Mouse (Mus musculus): ENCODE data around the gene Aftph.

The Aftph gene

GRCm38 (mm10) chr11:20646986-20647726 is 94.2 kb downstream of the Aftph start:
- no peak for DNase-seq (ENCODE audit: low spot score)

- DNase-seq (ENCODE audit: low spot score): no peak
Measured at GRCm38 (mm10) chr11:20646142-20646541, 95.2 kb downstream of the Aftph start.

GRCm38 (mm10) chr11:20645521-20645920 is 95.9 kb downstream of the Aftph start:
- no peak for DNase-seq (ENCODE audit: low spot score)

GRCm38 (mm10) chr11:20644872-20645271 is 96.5 kb downstream of the Aftph start:
- DNase-seq (ENCODE audit: low spot score): no peak

- no peak for DNase-seq (ENCODE audit: low spot score)
Measured at GRCm38 (mm10) chr11:20644166-20644565, 97.2 kb downstream of the Aftph start.

- no peak for DNase-seq (ENCODE audit: low spot score)
Measured at GRCm38 (mm10) chr11:20643161-20643560, 98.2 kb downstream of the Aftph start.

GRCm38 (mm10) chr11:20642321-20642720 is 99.1 kb downstream of the Aftph start:
- no peak for DNase-seq (ENCODE audit: low spot score)

- no peak for DNase-seq (ENCODE audit: low spot score)
Measured at GRCm38 (mm10) chr11:20639918-20640447, 101.4 kb downstream of the Aftph start.

- DNase-seq (ENCODE audit: low spot score): no peak
Measured at GRCm38 (mm10) chr11:20638841-20639240, 102.5 kb downstream of the Aftph start.

GRCm38 (mm10) chr11:20637060-20637459 is 104.3 kb downstream of the Aftph start:
- no peak for DNase-seq (ENCODE audit: low spot score)

GRCm38 (mm10) chr11:20636114-20636513 is 105.3 kb downstream of the Aftph start:
- no peak for DNase-seq (ENCODE audit: low spot score)

GRCm38 (mm10) chr11:20635646-20636045 is 105.7 kb downstream of the Aftph start:
- no peak for DNase-seq (ENCODE audit: low spot score)
